Mouse (Mus musculus) small intestine, adult 2 months (tissue): ENCODE measurements around the gene Bicd2.

Experiments used
- CTCF ChIP-seq: fragments of 200-500 bp; IDR thresholded peaks from 2 replicates; pipeline ENCODE4 v1.5.1; 2012; ENCODE audit warnings: low read depth, mild to moderate bottlenecking, control low read depth, inconsistent platforms, low read length, moderate library complexity, mixed read lengths; ENCODE audit not compliant: insufficient replicate concordance, insufficient read length; ENCODE audit errors: extremely low read depth
- POLR2A ChIP-seq: fragments of 200-500 bp; IDR thresholded peaks from 2 replicates; pipeline ENCODE4 v1.6.1; 2012; ENCODE audit warnings: low read depth, mild to moderate bottlenecking, control low read depth, inconsistent platforms, low read length, moderate library complexity

GRCm38 (mm10) chr13:49322169-49322568, 19.2 kb upstream of the Bicd2 start:
- TF ChIP-seq CTCF (no peak), POLR2A (no peak)
